Mouse (Mus musculus) hindbrain, postnatal 0 days (tissue): ENCODE measurements around the gene Mfsd2a. TPM values are rescaled to one million over a fixed set of nuclear protein-coding genes. Genes with fewer than 3 reads are reported as not detected.

Source experiments
- ATAC-seq: fragments of 200-750 bp; cut with Nextera tagmentation; 2 replicates; pipeline ENCODE4 v1.8.0; 2017; ENCODE audit warnings: mild to moderate bottlenecking, moderate TSS enrichment, moderate library complexity
- DNase-seq: peaks from one replicate; pipeline ENCODE4 v3.0.0-alpha.2; 2015; ENCODE audit warnings: low spot score
- H3K27ac ChIP-seq: fragments of 300-500 bp; sonication (generic); 2 replicates; pipeline ENCODE4 v1.5.1; 2014; ENCODE audit warnings: mild to moderate bottlenecking
- H3K27me3 ChIP-seq: fragments of 300-500 bp; sonication (generic); 2 replicates; pipeline ENCODE4 v1.6.1; 2014; ENCODE audit warnings: low read length, mixed read lengths; ENCODE audit not compliant: insufficient read depth
- H3K36me3 ChIP-seq: fragments of 300-500 bp; sonication (generic); 2 replicates; pipeline ENCODE4 v1.6.1; 2014; ENCODE audit warnings: low read length, mixed read lengths; ENCODE audit not compliant: insufficient read depth
- H3K4me1 ChIP-seq: fragments of 300-500 bp; sonication (generic); 2 replicates; pipeline ENCODE4 v1.6.1; 2014; ENCODE audit warnings: antibody characterized with exemption, low read length, mixed read lengths; ENCODE audit not compliant: insufficient read depth
- H3K4me2 ChIP-seq: fragments of 300-500 bp; sonication (generic); 2 replicates; pipeline ENCODE4 v1.6.1; 2014; ENCODE audit warnings: low read depth, mild to moderate bottlenecking, low read length, moderate library complexity, mixed read lengths
- H3K4me3 ChIP-seq: fragments of 300-500 bp; sonication (generic); 2 replicates; pipeline ENCODE4 v1.5.1; 2014; ENCODE audit warnings: low read length
- H3K9ac ChIP-seq: fragments of 300-500 bp; sonication (generic); replicated peaks from 2 replicates; pipeline ENCODE4 v1.6.1; 2014; ENCODE audit warnings: mild to moderate bottlenecking, low read length, moderate library complexity, mixed read lengths
- H3K9me3 ChIP-seq: fragments of 300-500 bp; sonication (generic); 2 replicates; pipeline ENCODE4 v1.6.1; 2016; ENCODE audit warnings: low read length, mixed read lengths
- CTCF ChIP-seq: IDR thresholded peaks from 2 replicates; pipeline ENCODE4 v1.5.1; 2016; ENCODE audit warnings: antibody characterized with exemption, control low read depth, low read depth
- WGBS: fragments of 180-500 bp; shearing (Covaris S2); extraction: QIAGEN DNeasy Blood & Tissue Kit; methylation state at CpG from one replicate; pipeline ENCODE4 v1.1.7; 2014; 5-methylcytosine and 5-hydroxymethylcytosine counted together
- polyA plus RNA-seq: library from polyadenylated mRNA; unstranded; fragments of >200 nt; fragmentation: Nextera tagmentation; extraction: Ambion mirVana; gene quantifications from 2 replicates; pipeline ENCODE4 v1.2.1, GENCODE M21; 2015
- total RNA-seq: library from RNA; depleted of rRNA; stranded (reverse); fragments of >200 nt; gene quantifications from 2 replicates; pipeline ENCODE4 v1.2.3, GENCODE M21; 2014

Mfsd2a gene
- total and polyA plus RNA-seq, 2 experiments from 2014 or later = 34.9 to 68.0 TPM

- Histone ChIP-seq H3K4me2 (no peak overlapping the region), H3K27me3 (no peaks in the 10 kb centered on the region), H3K36me3 (no peaks in the 10 kb centered on the region), H3K9me3 (no peaks in the 10 kb centered on the region), H3K4me3 (no peak overlapping the region), H3K9ac (no peak overlapping the region), H3K4me1 (no peaks in the 10 kb centered on the region), H3K27ac (no peak overlapping the region)
- ATAC-seq (no peak), DNase-seq (no peak)
- whole genome bisulfite sequencing = 74% methylated on average over 4 of the region's 4 CpGs
- no peak for TF ChIP-seq CTCF
These were observed 7.1 kb upstream of the Mfsd2a start for GRCm38 (mm10) chr4:122968106-122968505.

GRCm38 (mm10) chr4:122962751-122963150, 1.8 kb upstream of the Mfsd2a start:
- ATAC-seq (no peak), DNase-seq (no peak)
- no peak for TF ChIP-seq CTCF
- Histone ChIP-seq H3K9me3 (no peaks in the 10 kb centered on the region), H3K36me3 (no peaks in the 10 kb centered on the region), H3K27me3 (no peaks in the 10 kb centered on the region), H3K4me2 (no peak overlapping the region), H3K4me1 (peaks cover 14% of the 10 kb centered on the region; the same call in 1 of the 2 replicates), H3K4me3 (no peak overlapping the region), H3K27ac (no peak overlapping the region), H3K9ac (no peak overlapping the region)
- 20% methylated on average over 8 of the region's 8 CpGs for WGBS

- DNase-seq = no peak
- Histone ChIP-seq H3K4me3 (peak overlapping the region; percentile 55), H3K4me1 (peaks cover 14% of the 10 kb centered on the region; the same call in 1 of the 2 replicates), H3K27me3 (no peaks in the 10 kb centered on the region), H3K27ac (no peak overlapping the region), H3K4me2 (peak overlapping the region; percentile 87), H3K9me3 (no peaks in the 10 kb centered on the region), H3K9ac (no peak overlapping the region), H3K36me3 (no peaks in the 10 kb centered on the region)
- ATAC-seq = no peak
- no peak for TF ChIP-seq CTCF
- WGBS = 25% methylated on average over 6 of the region's 6 CpGs
These were observed 601 bp upstream of the Mfsd2a start for GRCm38 (mm10) chr4:122961589-122961988.

GRCm38 (mm10) chr4:122960321-122961099, 478 bp downstream of the Mfsd2a start:
- peak overlapping the region; percentile 59 for H3K27ac ChIP-seq
- peak overlapping the region; percentile 54 for H3K9ac ChIP-seq
- WGBS = under 1% methylated on average over 42 of the region's 43 CpGs
- peaks cover 19% of the 10 kb centered on the region for H3K4me1 ChIP-seq
- peak overlapping the region; percentile 55 for H3K4me3 ChIP-seq
- peak overlapping the region; percentile 87 for H3K4me2 ChIP-seq
- TF ChIP-seq CTCF = no peak
- H3K27me3 ChIP-seq = no peaks in the 10 kb centered on the region
- no peaks in the 10 kb centered on the region for H3K36me3 ChIP-seq
- peak; percentile 62 for DNase-seq
- H3K9me3 ChIP-seq = no peaks in the 10 kb centered on the region
- ATAC-seq = peak; percentile 43

GRCm38 (mm10) chr4:122959816-122960215, 1.2 kb downstream of the Mfsd2a start:
- Histone ChIP-seq H3K27me3 (no peaks in the 10 kb centered on the region), H3K36me3 (no peaks in the 10 kb centered on the region), H3K4me3 (peak overlapping the region; percentile 55), H3K27ac (no peak overlapping the region; the same call in 1 of the 2 replicates), H3K4me2 (peak overlapping the region; percentile 87), H3K9ac (peak overlapping the region; percentile 54; the same call in 1 of the 2 replicates), H3K9me3 (no peaks in the 10 kb centered on the region), H3K4me1 (peaks cover 26% of the 10 kb centered on the region)
- TF ChIP-seq CTCF = no peak
- 3% methylated on average over 8 of the region's 8 CpGs for WGBS
- no peak for DNase-seq
- ATAC-seq = no peak

GRCm38 (mm10) chr4:122958491-122959031, 2.4 kb downstream of the Mfsd2a start:
- TF ChIP-seq CTCF = no peak
- H3K9ac ChIP-seq = no peak overlapping the region
- H3K27ac ChIP-seq = peak overlapping the region; percentile 70
- 49% methylated on average over 6 of the region's 6 CpGs for WGBS
- DNase-seq = peak; percentile 67
- H3K36me3 ChIP-seq = no peaks in the 10 kb centered on the region
- peaks cover 28% of the 10 kb centered on the region for H3K4me1 ChIP-seq
- no peaks in the 10 kb centered on the region for H3K9me3 ChIP-seq
- H3K27me3 ChIP-seq = no peaks in the 10 kb centered on the region
- H3K4me2 ChIP-seq = peak overlapping the region; percentile 87
- peak; percentile 64 for ATAC-seq
- no peak overlapping the region for H3K4me3 ChIP-seq

- no peaks in the 10 kb centered on the region for H3K36me3 ChIP-seq
- no peak for ATAC-seq
- 77% methylated on average over 5 of the region's 6 CpGs for WGBS
- TF ChIP-seq CTCF = no peak
- H3K4me1 ChIP-seq = peaks cover 26% of the 10 kb centered on the region
- H3K27ac ChIP-seq = no peak overlapping the region
- DNase-seq = no peak
- H3K4me3 ChIP-seq = no peak overlapping the region
- H3K27me3 ChIP-seq = no peaks in the 10 kb centered on the region
- H3K9me3 ChIP-seq = no peaks in the 10 kb centered on the region
- H3K9ac ChIP-seq = no peak overlapping the region
- H3K4me2 ChIP-seq = no peak overlapping the region
These were observed 4.7 kb downstream of the Mfsd2a start for GRCm38 (mm10) chr4:122956301-122956700.
